Mouse (Mus musculus): Measurements from ENCODE around the gene Ptn.

Ptn gene

GRCm38 (mm10) chr6:36812666-36813515 lies 2.9 kb upstream of the Ptn start:
- no peak for DNase-seq

GRCm38 (mm10) chr6:36810448-36810847 lies 428 bp upstream of the Ptn start:
- DNase-seq = no peak

- no peak for DNase-seq
Observed at GRCm38 (mm10) chr6:36809311-36809726, 701 bp downstream of the Ptn start.

- DNase-seq = no peak
Observed at GRCm38 (mm10) chr6:36808306-36809058, 1.5 kb downstream of the Ptn start.

- no peak for DNase-seq
Observed at GRCm38 (mm10) chr6:36806906-36807305, 3.1 kb downstream of the Ptn start.

GRCm38 (mm10) chr6:36800309-36800946 lies 9.6 kb downstream of the Ptn start:
- DNase-seq = no peak

GRCm38 (mm10) chr6:36797066-36797655 lies 12.9 kb downstream of the Ptn start:
- no peak for DNase-seq

GRCm38 (mm10) chr6:36794535-36794934 lies 15.5 kb downstream of the Ptn start:
- no peak for DNase-seq

GRCm38 (mm10) chr6:36793775-36794174 lies 16.2 kb downstream of the Ptn start:
- DNase-seq = no peak

GRCm38 (mm10) chr6:36789261-36789660 lies 20.8 kb downstream of the Ptn start:
- no peak for DNase-seq

GRCm38 (mm10) chr6:36788576-36789191 lies 21.3 kb downstream of the Ptn start:
- DNase-seq = no peak

GRCm38 (mm10) chr6:36784682-36785208 lies 25.3 kb downstream of the Ptn start:
- no peak for DNase-seq

GRCm38 (mm10) chr6:36782481-36782880 lies 27.5 kb downstream of the Ptn start:
- DNase-seq = no peak

- DNase-seq = no peak
Observed at GRCm38 (mm10) chr6:36777567-36778337, 32.3 kb downstream of the Ptn start.

GRCm38 (mm10) chr6:36777039-36777438 lies 33.0 kb downstream of the Ptn start:
- DNase-seq = no peak

GRCm38 (mm10) chr6:36775647-36776360 lies 34.2 kb downstream of the Ptn start:
- no peak for DNase-seq

- no peak for DNase-seq
Observed at GRCm38 (mm10) chr6:36772541-36772940, 37.5 kb downstream of the Ptn start.

GRCm38 (mm10) chr6:36769012-36769411 lies 41.0 kb downstream of the Ptn start:
- DNase-seq = no peak

- DNase-seq = no peak
Observed at GRCm38 (mm10) chr6:36766941-36767340, 43.1 kb downstream of the Ptn start.

GRCm38 (mm10) chr6:36755001-36755885 lies 54.8 kb downstream of the Ptn start:
- no peak for DNase-seq

Measured in thymus, adult 18-20 months (tissue).